Mouse (Mus musculus) limb, embryonic 14.5 days (tissue): ENCODE measurements at regions not wholly inside any gene's neighbourhood (a gene's known extent, or its start where the extent isn't known, plus 50 kb on each side); places are given as distances from the start of the nearest gene placed in this dataset.
"Not testable (repeated sequence)": the region's sequence is repeated elsewhere in the genome, so short reads cannot be mapped to it uniquely, and the experiment has no call there.

Experiments
- ATAC-seq: fragments of 200-750 bp; cut with Nextera tagmentation; 2 replicates; pipeline ENCODE4 v1.8.0; 2017; ENCODE audit warnings: low read depth, moderate number of reproducible peaks, moderate TSS enrichment; ENCODE audit not compliant: low FRiP score
- DNase-seq: peaks from one replicate; pipeline ENCODE4 v3.0.0-alpha.2; 2015; ENCODE audit warnings: low spot score
- H3K27ac ChIP-seq: fragments of 300-500 bp; sonication (generic); replicated peaks from 2 replicates; pipeline ENCODE4 v1.5.1; 2014; ENCODE audit warnings: low read depth, mild to moderate bottlenecking, low read length, moderate library complexity, mixed read lengths
- H3K27me3 ChIP-seq: fragments of 300-500 bp; sonication (generic); 2 replicates; pipeline ENCODE4 v1.6.1; 2014; ENCODE audit warnings: low read length, mixed read lengths; ENCODE audit not compliant: control insufficient read depth, insufficient read depth
- H3K36me3 ChIP-seq: fragments of 300-500 bp; sonication (generic); 2 replicates; pipeline ENCODE4 v1.6.1; 2014; ENCODE audit warnings: mild to moderate bottlenecking, low read length, moderate library complexity, mixed read lengths; ENCODE audit not compliant: control insufficient read depth, insufficient read depth
- H3K4me1 ChIP-seq: fragments of 300-500 bp; sonication (generic); 2 replicates; pipeline ENCODE4 v1.6.1; 2014; ENCODE audit warnings: antibody characterized with exemption, low read length, mixed read lengths; ENCODE audit not compliant: control insufficient read depth, insufficient read depth
- H3K4me2 ChIP-seq: fragments of 300-500 bp; sonication (generic); replicated peaks from 2 replicates; pipeline ENCODE4 v1.6.1; 2014; ENCODE audit warnings: low read depth, mild to moderate bottlenecking, low read length, moderate library complexity; ENCODE audit not compliant: severe bottlenecking
- H3K4me3 ChIP-seq: fragments of 300-500 bp; sonication (generic); replicated peaks from 2 replicates; pipeline ENCODE4 v1.5.1; 2014; ENCODE audit warnings: low read length
- H3K9ac ChIP-seq: fragments of 300-500 bp; sonication (generic); 2 replicates; pipeline ENCODE4 v1.6.1; 2014; ENCODE audit warnings: mild to moderate bottlenecking, low read depth, low read length, moderate library complexity; ENCODE audit not compliant: severe bottlenecking
- H3K9me3 ChIP-seq: fragments of 300-500 bp; sonication (generic); 2 replicates; pipeline ENCODE4 v1.6.1; 2016; ENCODE audit warnings: low read length; ENCODE audit not compliant: control insufficient read depth
- POLR2A ChIP-seq: fragments of 200-500 bp; IDR thresholded peaks from 2 replicates; pipeline ENCODE4 v1.8.0; 2012; ENCODE audit warnings: inconsistent platforms, mild to moderate bottlenecking, moderate library complexity, borderline replicate concordance; ENCODE audit not compliant: insufficient read depth, insufficient read length; ENCODE audit errors: extremely low read depth
- WGBS: fragments of 180-500 bp; shearing (Covaris S2); extraction: QIAGEN DNeasy Blood & Tissue Kit; methylation state at CpG from one replicate; pipeline ENCODE4 v1.1.7; 2014; 5-methylcytosine and 5-hydroxymethylcytosine counted together

DNA sequence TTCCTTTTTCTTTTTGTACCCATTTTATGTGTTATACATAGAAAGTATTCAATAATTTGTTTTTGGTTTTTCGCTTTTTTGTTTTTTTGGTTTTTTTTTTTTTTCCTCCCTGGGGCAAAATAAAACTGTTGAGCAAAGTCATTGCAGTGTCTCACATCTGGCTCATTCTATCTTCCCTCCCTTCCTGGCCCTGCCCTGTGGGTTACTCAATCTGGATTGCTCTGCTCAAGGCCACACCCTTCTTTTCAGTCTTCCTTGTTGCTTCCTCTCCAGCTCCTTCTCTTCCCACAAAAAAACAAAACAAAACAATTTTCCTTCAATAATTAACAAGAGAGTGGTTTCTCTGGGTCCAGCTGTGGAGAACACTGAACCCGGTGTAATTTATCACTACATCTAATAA lies 113.2 kb downstream of the Mfap3l start:
- Histone ChIP-seq H3K27ac (no peak overlapping the region), H3K27me3 (no peaks in the 10 kb centered on the region), H3K36me3 (no peaks in the 10 kb centered on the region), H3K4me1 (no peaks in the 10 kb centered on the region), H3K9me3 (no peaks in the 10 kb centered on the region), H3K9ac (no peak overlapping the region), H3K4me3 (no peak overlapping the region), H3K4me2 (no peak overlapping the region)
- no peak for ATAC-seq
- no peak for DNase-seq
- no peak for TF ChIP-seq POLR2A
- WGBS: 92% methylated on average over 2 of the region's 2 CpGs

DNA sequence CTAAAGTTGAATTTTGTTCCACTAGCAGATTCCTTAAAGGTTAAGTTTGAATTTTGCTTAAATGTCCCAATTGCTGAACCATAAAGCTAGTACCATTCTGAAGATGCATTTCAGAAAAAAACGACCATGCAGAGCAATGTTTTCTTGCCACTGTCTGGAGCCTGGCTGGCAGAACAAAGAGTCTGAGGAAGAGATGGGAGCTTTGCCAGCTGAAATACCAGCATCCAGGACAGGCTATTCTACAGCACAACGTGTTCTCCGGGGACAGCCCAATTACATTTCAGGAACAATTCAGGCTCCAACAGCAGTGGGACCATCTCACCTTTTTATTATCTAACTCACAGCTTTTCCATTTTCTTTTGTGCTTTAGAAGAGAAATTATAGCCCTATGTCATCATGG lies 113.9 kb downstream of the Mfap3l start:
- no peak overlapping the region for H3K4me3 ChIP-seq
- no peak for TF ChIP-seq POLR2A
- 76% methylated on average over 3 of the region's 3 CpGs for WGBS
- H3K27ac ChIP-seq: no peak overlapping the region
- H3K27me3 ChIP-seq: no peaks in the 10 kb centered on the region
- H3K9ac ChIP-seq: no peak overlapping the region
- no peaks in the 10 kb centered on the region for H3K4me1 ChIP-seq
- no peaks in the 10 kb centered on the region for H3K36me3 ChIP-seq
- H3K9me3 ChIP-seq: no peaks in the 10 kb centered on the region
- DNase-seq: no peak
- no peak for ATAC-seq
- no peak overlapping the region for H3K4me2 ChIP-seq

DNA sequence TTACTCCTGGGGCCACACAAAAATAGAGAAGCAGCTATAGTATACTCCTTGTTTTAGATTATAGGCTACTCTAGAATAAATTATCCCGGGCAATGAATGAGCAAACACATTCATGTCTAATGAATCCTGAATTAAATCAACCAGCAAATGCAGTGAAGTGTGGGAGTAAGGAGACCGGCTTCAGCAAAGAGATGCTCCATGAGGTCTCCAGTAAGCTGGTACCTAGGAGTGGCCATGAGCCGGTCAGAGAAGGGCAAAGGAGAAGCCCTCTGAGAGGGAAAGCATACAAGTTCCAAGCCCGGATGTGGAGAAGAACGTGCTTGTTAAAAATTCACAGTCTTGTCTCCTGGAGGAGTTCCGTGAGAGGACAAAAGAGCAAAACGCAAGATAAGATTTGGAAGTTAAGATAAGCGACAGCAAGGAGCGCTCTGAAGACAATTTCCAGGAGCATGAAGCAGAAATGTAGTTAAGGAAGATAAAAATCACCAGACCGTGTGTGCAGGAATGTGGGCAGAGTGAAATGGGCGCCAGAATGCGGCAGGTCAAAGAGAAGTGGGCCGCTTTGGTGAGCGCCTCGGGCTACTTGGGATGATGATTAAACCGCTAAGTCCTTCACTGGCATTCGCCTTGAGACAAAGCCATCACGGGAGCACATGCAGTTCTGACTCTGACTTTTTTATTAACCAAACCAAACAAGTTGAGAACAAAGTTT lies 123.2 kb downstream of the Mfap3l start:
- no peak for TF ChIP-seq POLR2A
- H3K9ac ChIP-seq: no peak overlapping the region

DNA sequence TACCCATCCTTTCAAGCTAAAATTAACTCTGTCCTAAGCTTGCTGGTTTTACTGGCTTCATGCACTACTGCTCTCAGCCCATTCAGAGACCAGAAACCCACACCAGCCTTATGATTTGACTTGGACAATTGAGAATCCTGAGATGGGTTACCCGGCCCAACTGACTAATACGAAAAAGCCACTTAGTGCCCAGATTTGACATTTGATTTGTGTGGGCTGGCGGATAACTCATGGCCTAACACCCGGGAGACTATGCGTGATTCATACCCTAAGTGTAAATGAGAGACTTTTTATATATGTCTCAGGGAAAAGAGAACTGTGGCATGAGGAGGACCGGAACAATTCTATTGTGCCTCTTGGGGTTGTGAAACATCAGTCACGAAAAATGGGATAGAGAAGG lies 126.3 kb upstream of the Hpf1 start:
- TF ChIP-seq POLR2A: no peak
- H3K27ac ChIP-seq: no peak overlapping the region
- DNase-seq (no peak), ATAC-seq (no peak)
- H3K4me2 ChIP-seq: no peak overlapping the region
- no peaks in the 10 kb centered on the region for H3K27me3 ChIP-seq
- no peak overlapping the region for H3K4me3 ChIP-seq
- no peaks in the 10 kb centered on the region for H3K9me3 ChIP-seq
- 91% methylated on average over 7 of the region's 7 CpGs for WGBS
- no peak overlapping the region for H3K9ac ChIP-seq
- H3K4me1 ChIP-seq: no peaks in the 10 kb centered on the region
- H3K36me3 ChIP-seq: no peaks in the 10 kb centered on the region

More for the DNA sequence above, 123.2 kb downstream of the Mfap3l start:
- Histone ChIP-seq H3K4me3 (no peak overlapping the region), H3K27ac (no peak overlapping the region), H3K4me2 (no peak overlapping the region), H3K4me1 (no peaks in the 10 kb centered on the region), H3K27me3 (no peaks in the 10 kb centered on the region), H3K9me3 (no peaks in the 10 kb centered on the region), H3K36me3 (no peaks in the 10 kb centered on the region)
- no peak for DNase-seq
- WGBS: 82% methylated on average over 18 of the region's 18 CpGs
- ATAC-seq: no peak

DNA sequence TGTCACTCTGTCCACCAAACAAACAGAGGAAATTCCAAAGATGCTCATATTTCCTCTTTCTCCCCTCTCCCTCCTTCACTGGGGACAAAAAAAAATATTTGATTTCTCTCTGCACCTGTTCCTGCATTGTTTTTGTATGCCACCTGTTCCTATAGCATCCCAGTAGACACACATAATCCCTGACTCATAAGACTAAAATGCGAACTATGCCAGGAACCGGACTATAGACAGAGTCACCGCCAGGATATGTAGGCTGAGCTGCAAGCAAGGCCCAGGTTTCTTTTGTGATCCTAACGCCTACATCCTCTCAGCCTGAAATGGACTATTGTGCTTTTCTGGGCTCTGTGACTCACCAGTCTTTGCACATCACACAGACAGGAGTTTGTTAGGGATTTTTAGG lies 116.9 kb upstream of the Hpf1 start:
- 71% methylated on average over 4 of the region's 4 CpGs for WGBS
- H3K9ac ChIP-seq: no peak overlapping the region
- no peaks in the 10 kb centered on the region for H3K27me3 ChIP-seq
- no peak for TF ChIP-seq POLR2A
- H3K9me3 ChIP-seq: no peaks in the 10 kb centered on the region
- ATAC-seq (peak; percentile 85), DNase-seq (peak; percentile 63)
- no peaks in the 10 kb centered on the region for H3K4me1 ChIP-seq
- H3K4me2 ChIP-seq: no peak overlapping the region
- H3K4me3 ChIP-seq: no peak overlapping the region
- H3K36me3 ChIP-seq: no peaks in the 10 kb centered on the region
- H3K27ac ChIP-seq: no peak overlapping the region

DNA sequence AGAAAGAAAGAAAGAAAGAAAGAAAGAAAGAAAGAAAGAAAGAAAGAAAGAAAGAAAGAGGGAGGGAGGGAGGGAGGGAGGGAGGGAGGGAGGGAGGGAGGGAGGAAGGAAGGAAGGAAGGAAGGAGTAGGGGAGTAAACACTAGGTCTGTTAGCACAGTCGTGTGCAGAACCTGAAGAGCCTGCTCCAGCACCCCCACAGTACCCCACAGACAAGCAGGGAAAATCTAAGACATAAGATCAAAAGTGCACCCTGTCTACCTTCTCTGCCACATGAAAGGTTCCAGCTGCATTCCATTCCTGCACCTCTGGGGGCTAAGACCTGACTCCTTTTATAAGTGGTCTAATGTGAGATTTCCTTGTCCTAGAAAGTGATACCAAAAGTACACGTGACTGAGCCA lies 114.0 kb upstream of the Hpf1 start:
- ATAC-seq, DNase-seq, H3K9me3 ChIP-seq, H3K27me3 ChIP-seq, H3K9ac ChIP-seq, H3K4me2 ChIP-seq, H3K4me3 ChIP-seq, H3K36me3 ChIP-seq, H3K27ac ChIP-seq, H3K4me1 ChIP-seq: not testable (repeated sequence)
- 35% methylated on average over 2 of the region's 2 CpGs for WGBS
